In the genomic region with DNA sequence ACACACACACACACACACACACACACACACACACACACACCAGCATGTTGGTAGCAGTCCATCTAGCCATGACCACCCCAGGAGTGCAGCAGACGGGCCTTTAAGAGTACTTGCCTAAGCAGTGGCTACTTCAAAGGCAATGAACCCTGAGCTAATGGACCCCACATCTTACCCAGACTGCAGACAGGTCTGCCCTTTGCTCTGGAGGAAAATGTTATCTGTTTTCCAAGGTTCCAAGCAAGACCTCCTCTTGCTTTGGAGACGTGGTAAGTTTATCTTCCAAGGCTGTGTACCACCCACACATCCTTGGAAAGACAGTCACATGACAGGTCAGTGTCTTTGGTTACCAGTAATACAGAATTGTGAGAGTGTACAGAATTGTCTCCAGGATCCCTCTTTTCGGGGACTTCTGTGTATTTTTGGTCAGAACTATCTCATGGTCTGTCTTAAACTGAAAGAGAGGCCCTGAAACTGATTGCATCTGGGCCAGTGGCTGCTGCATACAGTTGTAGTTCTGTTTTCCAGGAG, we compare ENCODE assay signal across 18 mouse cellular contexts.
A peak's percentile ranks its signal among the peaks of the same experiment; 100 is the strongest.
DNase-seq lines count a peak whose midpoint lies in the region; ATAC-seq and TF ChIP-seq lines count a peak whose summit lies in the region.
"Had no signal": no experiment of that assay in that cellular context is flagged by ENCODE, and none has a peak within 500 bp of the region (broad histone marks: within the 10 kb centered on the region; RNA-seq: fewer than 3 reads in every experiment).

No protein-coding gene starts in this region.

- no peak overlapping the region for H3ac ChIP-seq in myocyte (ENCODE audit: control insufficient read depth, insufficient read length)

- TF ChIP-seq EP300 in stomach, postnatal 0 days (optimal IDR thresholded peaks at IDR 0.05) = no peak

- WGBS in embryonic facial prominence, embryonic 12.5 days = 72% methylated on average over 3 of the region's 3 CpGs
- 68% methylated on average over 3 of the region's 3 CpGs for WGBS in embryonic facial prominence, embryonic 10.5 days
- WGBS in limb, embryonic 14.5 days = 76% methylated on average over 3 of the region's 3 CpGs
- 61% methylated on average over 3 of the region's 3 CpGs for WGBS in limb, embryonic 10.5 days
- WGBS in stomach, embryonic 14.5 days = 75% methylated on average over 3 of the region's 3 CpGs
- 64% methylated on average over 3 of the region's 3 CpGs for WGBS in stomach, postnatal 0 days
- WGBS in intestine, postnatal 0 days = 64% methylated on average over 3 of the region's 3 CpGs

- no peaks in the 10 kb centered on the region for H3K27me3 ChIP-seq in embryonic facial prominence, embryonic 12.5 days
- H3K27me3 ChIP-seq in embryonic facial prominence, embryonic 10.5 days (replicated peaks; ENCODE audit: low read depth, poor library complexity, severe bottlenecking) = 0 out of 2 replicates have a peak, but pooled peaks cover 3% of the 10 kb centered on the region
- H3K27me3 ChIP-seq in limb, embryonic 14.5 days (ENCODE audit: control insufficient read depth, insufficient read depth, low read length) = no peaks in the 10 kb centered on the region
- no peaks in the 10 kb centered on the region for H3K27me3 ChIP-seq in limb, embryonic 10.5 days (ENCODE audit: low read depth, poor library complexity, severe bottlenecking)
- H3K27me3 ChIP-seq in stomach, embryonic 14.5 days (ENCODE audit: control insufficient read depth, insufficient read depth, low read length) = no peaks in the 10 kb centered on the region
- no peaks in the 10 kb centered on the region for H3K27me3 ChIP-seq in stomach, postnatal 0 days (ENCODE audit: control insufficient read depth, insufficient read depth, low read length)
- no peaks in the 10 kb centered on the region for H3K27me3 ChIP-seq in myocyte (ENCODE audit: control insufficient read depth, insufficient read depth, insufficient read length)
- H3K27me3 ChIP-seq in intestine, postnatal 0 days (replicated peaks; ENCODE audit: control insufficient read depth, insufficient read depth, low read length) = no peaks in the 10 kb centered on the region
- H3K27me3 ChIP-seq: CH12.LX; heart, embryonic 12.5 days; Patski had no signal

- H3K9me3 ChIP-seq in embryonic facial prominence, embryonic 12.5 days = no peaks in the 10 kb centered on the region
- no peaks in the 10 kb centered on the region for H3K9me3 ChIP-seq in embryonic facial prominence, embryonic 10.5 days
- no peaks in the 10 kb centered on the region for H3K9me3 ChIP-seq in limb, embryonic 14.5 days (ENCODE audit: control insufficient read depth, low read length)
- no peaks in the 10 kb centered on the region for H3K9me3 ChIP-seq in limb, embryonic 10.5 days (replicated peaks)
- no peaks in the 10 kb centered on the region for H3K9me3 ChIP-seq in stomach, embryonic 14.5 days (ENCODE audit: control insufficient read depth, low read depth, low read length)
- no peaks in the 10 kb centered on the region for H3K9me3 ChIP-seq in stomach, postnatal 0 days (ENCODE audit: control insufficient read depth, low read length)
- H3K9me3 ChIP-seq in intestine, postnatal 0 days (ENCODE audit: control insufficient read depth) = no peaks in the 10 kb centered on the region
- H3K9me3 ChIP-seq: heart, embryonic 12.5 days; hindbrain, embryonic 10.5 days had no signal

- H3K9ac ChIP-seq in embryonic facial prominence, embryonic 12.5 days = no peak overlapping the region
- H3K9ac ChIP-seq in limb, embryonic 14.5 days (ENCODE audit: low read depth, low read length, severe bottlenecking) = no peak overlapping the region
- no peak overlapping the region for H3K9ac ChIP-seq in stomach, embryonic 14.5 days (replicated peaks; ENCODE audit: low read depth, low read length)
- no peak overlapping the region for H3K9ac ChIP-seq in stomach, postnatal 0 days (ENCODE audit: low read length)
- no peak overlapping the region for H3K9ac ChIP-seq in intestine, postnatal 0 days (ENCODE audit: low read depth, low read length)
- H3K9ac ChIP-seq: heart, embryonic 12.5 days; hindbrain, embryonic 14.5 days had no signal

- DNase-seq in embryonic facial prominence, embryonic 10.5 days (ENCODE audit: low spot score) = no peak
- no peak for DNase-seq in limb, embryonic 14.5 days (ENCODE audit: low spot score)
- DNase-seq in limb, embryonic 10.5 days (ENCODE audit: low spot score) = no peak
- no peak for DNase-seq in stomach, postnatal 0 days (ENCODE audit: low spot score)
- DNase-seq: adrenal gland, adult 8-10 months; adrenal gland, postnatal 36 days; cerebellum, adult 2 months had no signal

- H3K4me2 ChIP-seq in embryonic facial prominence, embryonic 12.5 days (replicated peaks) = no peak overlapping the region
- H3K4me2 ChIP-seq in limb, embryonic 14.5 days (replicated peaks; ENCODE audit: low read depth, low read length, severe bottlenecking) = no peak overlapping the region
- no peak overlapping the region for H3K4me2 ChIP-seq in stomach, embryonic 14.5 days (replicated peaks; ENCODE audit: low read depth, low read length)
- H3K4me2 ChIP-seq in stomach, postnatal 0 days (replicated peaks; ENCODE audit: low read depth) = no peak overlapping the region
- no peak overlapping the region for H3K4me2 ChIP-seq in myocyte (ENCODE audit: low read depth)
- H3K4me2 ChIP-seq in intestine, postnatal 0 days (replicated peaks; ENCODE audit: low read depth) = no peak overlapping the region

- TF ChIP-seq CTCF in stomach, postnatal 0 days (IDR thresholded peaks at IDR 0.05; ENCODE audit: low read depth) = no peak
- TF ChIP-seq CTCF in intestine, postnatal 0 days (IDR thresholded peaks at IDR 0.05; ENCODE audit: low read depth) = no peak

- H3K4me1 ChIP-seq in embryonic facial prominence, embryonic 12.5 days = peaks cover 14% of the 10 kb centered on the region; the same call in 1 of the 2 replicates
- H3K4me1 ChIP-seq in embryonic facial prominence, embryonic 10.5 days = peaks cover 15% of the 10 kb centered on the region
- H3K4me1 ChIP-seq in limb, embryonic 14.5 days (ENCODE audit: control insufficient read depth, insufficient read depth, low read length) = peaks cover 17% of the 10 kb centered on the region
- peaks cover 15% of the 10 kb centered on the region for H3K4me1 ChIP-seq in limb, embryonic 10.5 days
- peaks cover 9% of the 10 kb centered on the region for H3K4me1 ChIP-seq in stomach, embryonic 14.5 days (ENCODE audit: control insufficient read depth, insufficient read depth, low read length)
- peaks cover 8% of the 10 kb centered on the region; the same call in 1 of the 2 replicates for H3K4me1 ChIP-seq in stomach, postnatal 0 days (replicated peaks; ENCODE audit: control insufficient read depth, insufficient read depth)
- H3K4me1 ChIP-seq in intestine, postnatal 0 days (replicated peaks; ENCODE audit: control insufficient read depth, insufficient read depth, low read length) = no peaks in the 10 kb centered on the region

- no peak for ATAC-seq in embryonic facial prominence, embryonic 12.5 days (ENCODE audit: insufficient number of reproducible peaks, insufficient read depth, low FRiP score, low TSS enrichment)
- ATAC-seq in limb, embryonic 14.5 days (ENCODE audit: low FRiP score, low read depth) = no peak
- no peak for ATAC-seq in stomach, embryonic 14.5 days (ENCODE audit: insufficient number of reproducible peaks, insufficient read depth, low FRiP score, low read depth)
- ATAC-seq in stomach, postnatal 0 days (ENCODE audit: low FRiP score, low TSS enrichment) = no peak
- no peak for ATAC-seq in intestine, postnatal 0 days
- ATAC-seq: activated CD4-positive, CD25-positive, alpha-beta regulatory T cell, adult 4 months; forebrain, embryonic 14.5 days; Patski had no signal

- no peaks in the 10 kb centered on the region for H3K79me2 ChIP-seq in myocyte (ENCODE audit: control insufficient read depth, insufficient read depth)

- H3K4me3 ChIP-seq in embryonic facial prominence, embryonic 12.5 days = no peak overlapping the region
- H3K4me3 ChIP-seq in embryonic facial prominence, embryonic 10.5 days = no peak overlapping the region
- H3K4me3 ChIP-seq in limb, embryonic 14.5 days (replicated peaks; ENCODE audit: low read length) = no peak overlapping the region
- no peak overlapping the region for H3K4me3 ChIP-seq in limb, embryonic 10.5 days
- H3K4me3 ChIP-seq in stomach, embryonic 14.5 days (ENCODE audit: low read depth, low read length) = no peak overlapping the region
- no peak overlapping the region for H3K4me3 ChIP-seq in stomach, postnatal 0 days (ENCODE audit: low read depth, low read length)
- no peak overlapping the region for H3K4me3 ChIP-seq in myocyte
- no peak overlapping the region for H3K4me3 ChIP-seq in intestine, postnatal 0 days (ENCODE audit: low read depth, low read length)
- H3K4me3 ChIP-seq: heart, embryonic 12.5 days; hindbrain, embryonic 10.5 days had no signal

- 0 out of 2 replicates have a peak overlapping the region, but pooled peaks have one; percentile 36 for H3K27ac ChIP-seq in embryonic facial prominence, embryonic 12.5 days
- H3K27ac ChIP-seq in embryonic facial prominence, embryonic 10.5 days (replicated peaks) = no peak overlapping the region
- H3K27ac ChIP-seq in limb, embryonic 14.5 days (replicated peaks; ENCODE audit: low read depth, low read length) = 0 out of 2 replicates have a peak overlapping the region, but pooled peaks have one; percentile 8
- H3K27ac ChIP-seq in limb, embryonic 10.5 days = no peak overlapping the region
- 0 out of 2 replicates have a peak overlapping the region, but pooled peaks have one; percentile 27 for H3K27ac ChIP-seq in stomach, embryonic 14.5 days (ENCODE audit: low read length)
- no peak overlapping the region for H3K27ac ChIP-seq in stomach, postnatal 0 days (replicated peaks)
- no peak overlapping the region for H3K27ac ChIP-seq in intestine, postnatal 0 days (ENCODE audit: low read depth, low read length)
- H3K27ac ChIP-seq: hindbrain, embryonic 10.5 days; hindbrain, embryonic 14.5 days had no signal

- H3K36me3 ChIP-seq in embryonic facial prominence, embryonic 12.5 days = no peaks in the 10 kb centered on the region
- H3K36me3 ChIP-seq in embryonic facial prominence, embryonic 10.5 days (replicated peaks) = no peaks in the 10 kb centered on the region
- no peaks in the 10 kb centered on the region for H3K36me3 ChIP-seq in limb, embryonic 14.5 days (ENCODE audit: control insufficient read depth, insufficient read depth, low read length)
- no peaks in the 10 kb centered on the region for H3K36me3 ChIP-seq in limb, embryonic 10.5 days
- no peaks in the 10 kb centered on the region for H3K36me3 ChIP-seq in stomach, embryonic 14.5 days (ENCODE audit: control insufficient read depth, insufficient read depth, low read length)
- H3K36me3 ChIP-seq in stomach, postnatal 0 days (ENCODE audit: control insufficient read depth, insufficient read depth, low read length) = no peaks in the 10 kb centered on the region
- H3K36me3 ChIP-seq in myocyte (ENCODE audit: control insufficient read depth, insufficient read depth) = no peaks in the 10 kb centered on the region
- no peaks in the 10 kb centered on the region for H3K36me3 ChIP-seq in intestine, postnatal 0 days (ENCODE audit: control insufficient read depth, insufficient read depth)
- H3K36me3 ChIP-seq: heart, embryonic 12.5 days; hindbrain, embryonic 10.5 days had no signal

- no peak for TF ChIP-seq POLR2A in limb, embryonic 14.5 days (IDR thresholded peaks at IDR 0.05; ENCODE audit: borderline replicate concordance, extremely low read depth, insufficient read depth, insufficient read length)
- TF ChIP-seq POLR2A in myocyte (IDR thresholded peaks at IDR 0.05; ENCODE audit: insufficient read length, low read depth) = no peak

TF ChIP-seq in myocyte, 11 proteins besides CTCF, POLR2A, EP300 and RAD21 (continues in another document):
- TF ChIP-seq USF1 (IDR thresholded peaks at IDR 0.05; ENCODE audit: low read depth) = peak; percentile 29

Comparison
In these comparisons a context has a peak if more than half of its experiments do, and no peak if none do; other contexts are left out.
1. H3K27ac ChIP-seq: peak in embryonic facial prominence, embryonic 12.5 days (single experiment), limb, embryonic 14.5 days (single experiment) and stomach, embryonic 14.5 days (single experiment); none in embryonic facial prominence, embryonic 10.5 days (single experiment), limb, embryonic 10.5 days (single experiment), stomach, postnatal 0 days (single experiment) and intestine, postnatal 0 days (single experiment).